Mouse (Mus musculus): ENCODE results near the gene Gm20547. TPM values are rescaled to one million over a fixed set of nuclear protein-coding genes. Genes with fewer than 3 reads are reported as not detected.
"Not testable (repeated sequence)": the region's sequence is repeated elsewhere in the genome, so short reads cannot be mapped to it uniquely, and the experiment has no call there.

Gm20547 gene
- polyA plus RNA-seq, 1 experiment from 2014 or later = not detected

DNA sequence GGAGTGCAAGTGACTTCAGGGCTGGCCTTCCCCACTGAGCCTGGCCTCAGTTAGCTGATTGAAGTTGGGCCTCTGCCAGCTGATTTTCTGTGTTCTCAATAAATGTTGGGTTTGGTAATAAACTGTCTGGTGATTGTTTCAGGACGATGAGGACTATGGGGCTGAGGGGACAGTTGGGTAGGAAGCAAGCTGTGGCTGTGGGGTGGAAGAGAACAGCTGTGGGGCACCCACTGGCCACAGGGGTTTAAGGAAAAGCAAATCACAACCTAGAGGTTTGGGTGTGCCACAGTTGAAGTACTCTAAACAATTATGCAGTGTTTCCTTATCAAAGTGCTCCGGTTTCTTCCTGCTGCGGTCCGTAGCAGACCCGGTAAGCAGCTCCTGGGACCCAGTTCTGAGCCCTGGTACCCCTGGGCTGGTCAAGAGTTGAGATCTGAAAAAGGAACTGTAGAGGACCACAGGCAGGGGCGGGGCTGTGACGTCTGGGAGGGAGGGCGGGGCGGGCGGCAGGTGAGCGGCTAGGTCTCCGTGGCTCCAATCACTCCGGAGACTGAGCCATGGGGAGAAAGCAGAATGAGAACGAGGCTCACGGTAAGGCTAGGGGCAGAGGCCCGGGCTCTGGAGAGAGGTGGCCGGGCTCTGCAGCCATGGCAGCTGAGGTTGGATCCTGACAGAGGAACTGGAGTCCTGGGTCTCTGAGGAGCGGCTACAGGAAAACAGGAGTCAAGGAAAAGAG lies 32.3 kb upstream of the Gm20547 start, which contains the start of gene Slc44a4:
Gene Slc44a4, plus strand, starts transcription at position 537 of the 736 bp plus-strand sequence.
- CTCF ChIA-PET = interaction anchor here (1.6 kb wide), 1 partner anchor 11 kb away, joined by 5 read pairs; no protein-coding TSS in a partner anchor
- in situ Hi-C loops (cut with MboI; ENCODE audit: low pct_unique_long_range_greater_than_20kb) = loop anchor here (5.0 kb wide), 1 partner anchor 33 kb away; no protein-coding TSS in a partner anchor
- ATAC-seq (no peak), DNase-seq (ENCODE audit: low read depth, low spot score) (no peak)
- POLR2A ChIA-PET = interaction anchor here (0.6 to 1.3 kb wide), 5 partner anchors 8 to 279 kb away, joined by 3 to 5 read pairs (median 4); no protein-coding TSS in a partner anchor
- TF ChIP-seq CTCF (IDR thresholded peaks at IDR 0.05) = no peak
- no peaks in the 10 kb centered on the region for H3K27me3 ChIP-seq

DNA sequence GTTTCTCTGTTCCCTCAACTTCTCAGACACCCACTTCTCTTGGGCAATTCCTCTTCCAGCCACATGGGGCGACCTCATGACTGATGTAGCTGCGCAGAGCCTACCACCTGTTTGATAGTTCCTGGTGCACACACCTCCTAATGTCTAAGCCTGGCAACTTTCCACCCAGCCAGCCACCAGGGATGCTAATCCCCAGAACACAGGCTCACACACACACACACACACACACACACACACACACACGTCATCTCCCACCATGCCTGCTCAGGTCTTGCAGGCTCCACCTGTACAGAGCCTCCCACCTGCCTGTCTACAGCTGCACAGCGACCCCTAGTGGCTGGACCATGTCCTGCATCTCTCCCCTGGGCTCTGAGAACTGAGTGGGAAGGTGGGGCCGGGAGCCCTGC lies 30.1 kb upstream of the Gm20547 start:
- ChIA-PET POLR2A (no interaction called here), CTCF (interaction anchor here (0.9 to 2.1 kb wide), 5 partner anchors 10 to 56 kb away, joined by 3 to 14 read pairs (median 3); no protein-coding TSS in a partner anchor)
- DNase-seq (ENCODE audit: low read depth, low spot score) (no peak), ATAC-seq (no peak)
- H3K27me3 ChIP-seq = no peaks in the 10 kb centered on the region
- in situ Hi-C loops (cut with MboI; ENCODE audit: low pct_unique_long_range_greater_than_20kb) = loop anchor here (5.0 kb wide), 1 partner anchor 35 kb away; no protein-coding TSS in a partner anchor
- no peak for TF ChIP-seq CTCF (IDR thresholded peaks at IDR 0.05)

DNA sequence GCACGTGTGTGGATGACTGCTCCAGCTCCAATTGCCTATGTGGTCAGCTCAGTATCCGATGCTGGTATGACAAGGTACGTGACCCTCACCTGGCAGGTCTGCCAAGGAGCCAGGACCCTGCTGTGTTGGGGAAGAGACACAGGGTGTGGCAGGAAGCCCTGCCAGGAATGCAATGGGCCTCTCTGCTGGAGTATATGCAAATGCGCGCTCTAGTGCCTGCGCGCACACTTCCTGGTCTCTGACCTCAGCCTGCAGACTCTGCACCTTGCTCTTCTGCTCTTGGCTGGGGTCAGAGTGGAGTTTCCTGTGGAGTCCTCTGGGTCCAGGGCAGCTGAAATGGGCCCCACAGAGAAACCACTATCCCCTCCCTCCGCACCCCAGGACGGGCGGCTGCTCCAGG lies 29.1 kb upstream of the Gm20547 start:
- TF ChIP-seq CTCF (IDR thresholded peaks at IDR 0.05) = no peak
- ChIA-PET POLR2A (no interaction called here), CTCF (interaction anchor here (0.9 to 2.1 kb wide), 3 partner anchors 9 to 13 kb away, joined by 3 to 14 read pairs (median 3); no protein-coding TSS in a partner anchor)
- DNase-seq (ENCODE audit: low read depth, low spot score) (no peak), ATAC-seq (no peak)
- H3K27me3 ChIP-seq = no peaks in the 10 kb centered on the region
- in situ Hi-C loops (cut with MboI; ENCODE audit: low pct_unique_long_range_greater_than_20kb) = loop anchor here (5.0 kb wide), 1 partner anchor 36 kb away; no protein-coding TSS in a partner anchor

DNA sequence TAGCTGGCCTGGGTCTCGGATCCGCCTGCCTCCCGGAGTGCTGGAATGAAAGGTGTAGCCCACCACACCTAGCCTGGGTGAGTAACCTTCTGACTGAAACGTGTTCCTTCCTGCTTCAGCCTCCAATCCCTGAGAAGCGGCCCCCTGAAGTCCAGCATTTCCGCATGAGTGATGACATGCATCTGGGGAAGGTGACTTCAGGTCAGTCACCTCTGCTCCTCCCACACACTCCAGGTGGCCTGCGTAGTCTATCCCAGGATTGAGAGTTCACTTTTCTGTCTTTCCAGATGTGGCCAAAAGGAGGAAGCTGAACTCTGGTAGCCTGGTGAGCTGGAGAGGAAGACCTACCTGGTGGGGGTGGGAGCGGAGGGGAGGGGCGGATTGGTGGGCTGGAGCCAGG lies 21.1 kb upstream of the Gm20547 start:
- CTCF ChIA-PET = interaction anchor here (4.0 kb wide), 1 partner anchor 9 kb away, joined by 14 read pairs; no protein-coding TSS in a partner anchor
- no peak for TF ChIP-seq CTCF (IDR thresholded peaks at IDR 0.05)
- in situ Hi-C loops (cut with MboI; ENCODE audit: low pct_unique_long_range_greater_than_20kb) = no loop called here
- H3K27me3 ChIP-seq = no peaks in the 10 kb centered on the region
- ATAC-seq (no peak), DNase-seq (ENCODE audit: low read depth, low spot score) (no peak)
- POLR2A ChIA-PET = no interaction called here

DNA sequence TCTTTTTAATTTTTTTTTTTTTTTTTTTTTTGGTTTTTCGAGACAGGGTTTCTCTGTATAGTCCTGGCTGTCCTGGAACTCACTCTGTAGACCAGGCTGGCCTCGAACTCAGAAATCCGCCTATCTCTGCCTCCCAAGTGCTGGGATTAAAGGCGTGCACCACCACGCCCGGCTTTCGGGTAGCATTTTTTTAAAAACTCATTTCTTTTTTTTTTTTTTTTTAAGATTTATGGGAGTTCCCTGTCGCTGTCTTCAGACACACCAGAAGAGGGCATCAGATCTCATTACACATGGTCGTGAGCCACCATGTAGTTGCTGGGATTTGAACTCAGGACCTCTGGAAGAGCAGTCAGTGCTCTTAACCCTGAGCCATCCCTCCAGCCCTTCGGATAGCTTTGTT lies 20.1 kb upstream of the Gm20547 start:
- POLR2A ChIA-PET = interaction anchor here (0.6 to 0.7 kb wide), 3 partner anchors 27 to 297 kb away, joined by 3 to 7 read pairs (median 3); no protein-coding TSS in a partner anchor
- ATAC-seq; DNase-seq (ENCODE audit: low read depth, low spot score); in situ Hi-C loops (cut with MboI; ENCODE audit: low pct_unique_long_range_greater_than_20kb); H3K27me3 ChIP-seq: not testable (repeated sequence)
- CTCF ChIA-PET = interaction anchor here (4.0 kb wide), 1 partner anchor 10 kb away, joined by 14 read pairs; no protein-coding TSS in a partner anchor

DNA sequence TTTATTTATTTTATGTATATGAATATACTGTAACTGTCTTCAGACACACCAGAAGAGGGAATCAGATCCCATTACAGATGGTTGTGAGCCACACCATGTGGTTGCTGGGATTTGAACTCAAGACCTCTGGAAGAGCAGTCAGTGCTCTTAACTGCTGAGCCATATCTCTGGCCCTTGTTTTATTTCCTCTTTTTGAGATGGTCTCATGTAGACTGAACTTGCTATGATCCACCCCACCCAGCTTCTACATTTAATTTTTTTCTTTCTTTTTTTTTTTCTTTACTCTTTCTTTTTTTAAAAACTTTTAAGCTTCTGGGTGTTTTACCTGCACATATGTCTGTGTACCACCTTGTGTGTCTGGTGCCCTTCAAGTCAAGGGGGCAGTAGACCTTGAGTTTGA lies 19.0 kb upstream of the Gm20547 start:
- H3K27me3 ChIP-seq; ATAC-seq; in situ Hi-C loops (cut with MboI; ENCODE audit: low pct_unique_long_range_greater_than_20kb); DNase-seq (ENCODE audit: low read depth, low spot score): not testable (repeated sequence)
- CTCF ChIA-PET = interaction anchor here (4.0 kb wide), 1 partner anchor 11 kb away, joined by 14 read pairs; no protein-coding TSS in a partner anchor
- POLR2A ChIA-PET = interaction anchor here (1.6 kb wide), 1 partner anchor 50 kb away, joined by 9 read pairs; no protein-coding TSS in a partner anchor

DNA sequence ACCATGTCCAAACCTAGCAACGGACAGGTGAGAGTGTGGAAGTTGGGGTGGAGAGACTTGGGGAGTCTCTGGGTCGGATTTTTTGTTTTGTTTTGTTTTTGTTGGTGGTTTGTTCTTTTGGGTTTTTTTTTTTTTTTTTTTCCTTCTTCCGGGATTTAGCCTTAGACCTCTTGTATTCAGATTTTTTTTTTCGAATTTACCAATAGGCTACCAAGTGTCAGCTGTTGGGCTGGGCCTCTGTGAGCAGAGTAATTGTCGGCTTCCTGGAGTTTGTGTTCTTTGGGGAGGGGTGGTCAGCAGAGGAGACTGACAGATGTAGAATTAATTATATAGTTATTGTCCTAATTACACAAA lies 18.0 kb upstream of the Gm20547 start:
- no peak for DNase-seq (ENCODE audit: low read depth, low spot score)
- CTCF ChIA-PET = interaction anchor here (1.3 kb wide), 1 partner anchor 44 kb away, joined by 3 read pairs; no protein-coding TSS in a partner anchor
- H3K27me3 ChIP-seq = no peaks in the 10 kb centered on the region
- POLR2A ChIA-PET = interaction anchor here (0.6 to 1.6 kb wide), 6 partner anchors 13 to 51 kb away, joined by 3 to 9 read pairs (median 6); no protein-coding TSS in a partner anchor
- in situ Hi-C loops (cut with MboI; ENCODE audit: low pct_unique_long_range_greater_than_20kb) = no loop called here
- no peak for ATAC-seq
- TF ChIP-seq CTCF (IDR thresholded peaks at IDR 0.05) = no peak

DNA sequence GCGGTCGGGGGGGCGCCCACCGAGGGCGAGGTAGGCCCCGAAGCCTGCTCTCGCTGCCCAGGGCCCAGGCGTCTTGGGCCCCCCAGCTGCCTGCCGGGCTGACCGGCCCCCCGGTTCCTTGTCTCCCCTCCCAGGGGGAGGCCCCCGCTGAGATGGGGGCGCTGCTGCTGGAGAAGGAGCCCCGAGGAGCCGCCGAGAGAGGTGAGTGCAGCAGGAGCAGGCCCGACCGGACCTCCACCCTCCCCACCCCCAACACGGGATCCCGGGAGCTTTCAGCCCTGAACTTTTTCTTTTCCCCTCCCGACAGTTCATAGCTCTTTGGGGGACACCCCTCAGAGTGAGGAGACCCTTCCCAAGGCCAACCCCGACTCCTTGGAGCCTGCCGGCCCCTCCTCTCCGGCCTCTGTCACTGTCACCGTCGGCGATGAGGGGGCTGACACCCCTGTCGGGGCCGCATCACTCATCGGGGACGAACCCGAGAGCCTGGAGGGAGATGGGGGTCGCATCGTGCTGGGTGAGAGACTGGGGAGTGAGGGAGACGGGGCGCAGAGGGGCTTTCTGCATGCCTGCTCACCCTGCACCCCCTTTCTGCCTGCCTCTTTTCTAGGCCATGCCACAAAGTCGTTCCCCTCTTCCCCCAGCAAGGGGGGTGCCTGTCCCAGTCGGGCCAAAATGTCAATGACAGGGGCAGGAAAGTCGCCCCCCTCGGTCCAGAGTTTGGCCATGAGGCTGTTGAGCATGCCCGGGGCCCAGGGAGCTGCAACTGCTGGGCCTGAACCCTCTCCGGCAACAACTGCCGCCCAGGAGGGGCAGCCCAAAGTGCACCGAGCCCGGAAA lies 17.4 kb upstream of the Gm20547 start:
- POLR2A ChIA-PET = interaction anchor here (0.7 to 1.6 kb wide), 3 partner anchors 43 to 51 kb away, joined by 3 to 9 read pairs (median 3); no protein-coding TSS in a partner anchor
- TF ChIP-seq CTCF (IDR thresholded peaks at IDR 0.05) = no peak
- in situ Hi-C loops (cut with MboI; ENCODE audit: low pct_unique_long_range_greater_than_20kb) = no loop called here
- CTCF ChIA-PET = interaction anchor here (1.3 kb wide), 1 partner anchor 43 kb away, joined by 3 read pairs; no protein-coding TSS in a partner anchor
- H3K27me3 ChIP-seq = no peaks in the 10 kb centered on the region
- ATAC-seq (no peak), DNase-seq (ENCODE audit: low read depth, low spot score) (no peak)

DNA sequence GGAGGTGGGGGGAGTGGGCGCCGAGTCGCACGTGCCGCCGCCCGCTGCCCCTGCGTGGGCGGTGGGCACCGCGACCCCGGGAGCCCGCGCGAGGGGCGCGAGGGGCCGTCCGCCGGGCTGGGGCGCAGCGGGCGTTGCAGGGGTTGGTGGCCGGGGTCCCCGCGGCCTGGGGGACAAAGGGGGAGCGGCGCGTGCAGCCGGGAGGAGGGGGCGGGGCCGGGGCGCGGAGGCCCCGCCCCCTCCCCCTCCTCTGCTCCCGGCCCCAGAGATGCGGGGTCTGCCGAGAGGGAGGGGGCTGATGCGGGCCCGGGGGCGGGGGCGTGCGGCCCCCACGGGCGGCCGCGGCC lies 16.8 kb upstream of the Gm20547 start:
- H3K27me3 ChIP-seq = no peaks in the 10 kb centered on the region
- no peak for ATAC-seq
- ChIA-PET POLR2A (interaction anchor here (1.3 kb wide), 1 partner anchor 43 kb away, joined by 3 read pairs; no protein-coding TSS in a partner anchor), CTCF (interaction anchor here (1.3 kb wide), 1 partner anchor 42 kb away, joined by 3 read pairs; no protein-coding TSS in a partner anchor)
- no peak for DNase-seq (ENCODE audit: low read depth, low spot score)
- in situ Hi-C loops (cut with MboI; ENCODE audit: low pct_unique_long_range_greater_than_20kb) = no loop called here
- no peak for TF ChIP-seq CTCF (IDR thresholded peaks at IDR 0.05)

DNA sequence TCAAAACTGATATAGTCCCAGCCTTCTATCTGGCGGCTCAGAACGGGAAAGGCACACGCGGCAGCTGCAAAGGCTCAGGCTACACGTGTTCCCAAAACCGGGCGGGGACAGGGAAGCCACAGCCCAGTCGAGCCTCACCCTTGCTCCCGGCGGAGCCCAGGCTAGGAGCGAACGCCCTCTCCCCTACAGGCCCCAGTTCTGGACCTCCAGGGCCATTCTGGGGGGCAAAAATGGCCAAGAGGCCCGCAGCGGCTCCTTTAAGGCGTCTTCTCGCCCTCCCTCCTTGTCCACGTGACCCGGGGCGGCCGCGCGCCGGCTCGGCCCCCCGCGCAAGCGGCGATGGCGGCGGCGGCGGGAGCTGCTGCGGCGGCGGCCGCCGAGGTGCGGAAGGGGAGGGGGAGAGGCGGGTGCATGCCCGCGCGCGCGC lies 16.3 kb upstream of the Gm20547 start, which contains the start of the genes C2 and Ehmt2:
Gene C2, minus strand, starts transcription at position 106 of the 427 bp plus-strand sequence.
Gene Ehmt2, plus strand, starts transcription at position 310 of the 427 bp plus-strand sequence.
- ChIA-PET POLR2A (interaction anchor here (0.5 to 0.7 kb wide), 3 partner anchors 17 to 227 kb away, joined by 3 to 12 read pairs (median 4); partner anchors contain the start of gene Gm20547), CTCF (no interaction called here)
- DNase-seq (ENCODE audit: low read depth, low spot score) (no peak), ATAC-seq (peak; percentile 32)
- in situ Hi-C loops (cut with MboI; ENCODE audit: low pct_unique_long_range_greater_than_20kb) = no loop called here
- H3K27me3 ChIP-seq = no peaks in the 10 kb centered on the region
- no peak for TF ChIP-seq CTCF (IDR thresholded peaks at IDR 0.05)
